Mouse (Mus musculus): ENCODE measurements around the gene Adig.

GRCm38 (mm10) chr2:158512528-158512927 lies 10.1 kb downstream of the Adig start, which contains the start of gene Arhgap40:
- no peak for TF ChIP-seq CTCF (IDR thresholded peaks at IDR 0.05; ENCODE audit: borderline replicate concordance, extremely low read depth, insufficient read depth, insufficient read length)
- TF ChIP-seq POLR2A (IDR thresholded peaks at IDR 0.05; ENCODE audit: borderline replicate concordance, extremely low read depth, insufficient read depth, insufficient read length, poor library complexity, severe bottlenecking), result no peak
